Mouse (Mus musculus): ENCODE measurements around the gene Stambp. TPM values are rescaled to one million over a fixed set of nuclear protein-coding genes. Genes with fewer than 3 reads are reported as not detected.
A peak's percentile ranks its signal among the peaks of the same experiment; 100 is the strongest.

Gene Stambp
- total and polyA plus RNA-seq, 3 experiments, result 4.1 to 11.4 (median 4.6) TPM

GRCm38 (mm10) chr6:83512495-83512894 lies 60.0 kb downstream of the Stambp start:
- 0 out of 2 replicates have a peak, but pooled peaks have one; percentile 31 for TF ChIP-seq MXI1 (IDR thresholded peaks at IDR 0.05; ENCODE audit: low read depth, low read length)
- TF ChIP-seq CHD1 (IDR thresholded peaks at IDR 0.05; ENCODE audit: low read depth, low read length), result no peak
- TF ChIP-seq EP300 (IDR thresholded peaks at IDR 0.05; ENCODE audit: low read length), result no peak
- TF ChIP-seq TCF12 (IDR thresholded peaks at IDR 0.05; ENCODE audit: low read depth, low read length), result no peak
- no peak for TF ChIP-seq CHD2 (IDR thresholded peaks at IDR 0.05; ENCODE audit: low read length)
- peak; percentile 64 to 85 for TF ChIP-seq CTCF (conservative IDR thresholded peaks at IDR 0.05 in 1 of 2, IDR thresholded peaks at IDR 0.05 in 1 of 2; ENCODE audit: low read depth in 2 of 2, low read length in 2 of 2)
- no peak for TF ChIP-seq RCOR1 (conservative IDR thresholded peaks at IDR 0.05; ENCODE audit: low read depth, low read length)
- peak; percentile 69 for TF ChIP-seq ZC3H11A (IDR thresholded peaks at IDR 0.05; ENCODE audit: low read depth, low read length)
- no peak for TF ChIP-seq ETS1 (conservative IDR thresholded peaks at IDR 0.05; ENCODE audit: low read depth, low read length)
- TF ChIP-seq NRF1 (IDR thresholded peaks at IDR 0.05; ENCODE audit: low read depth, low read length), result no peak
- TF ChIP-seq E2F4 (IDR thresholded peaks at IDR 0.05; ENCODE audit: insufficient replicate concordance, low read depth, low read length), result no peak
- TF ChIP-seq KAT2A (IDR thresholded peaks at IDR 0.05; ENCODE audit: insufficient replicate concordance, low read length), result no peak
- TF ChIP-seq SMC3 (IDR thresholded peaks at IDR 0.05; ENCODE audit: low read depth, low read length), result peak; percentile 87
- no peak for TF ChIP-seq PAX5 (IDR thresholded peaks at IDR 0.05; ENCODE audit: low read length)
- TF ChIP-seq GABPA (IDR thresholded peaks at IDR 0.05; ENCODE audit: insufficient replicate concordance, low read depth, low read length), result no peak
- TF ChIP-seq RAD21 (IDR thresholded peaks at IDR 0.05; ENCODE audit: low read depth, low read length), result peak; percentile 80
- peak; percentile 94 for TF ChIP-seq MYC (IDR thresholded peaks at IDR 0.05; ENCODE audit: low read depth, low read length)
- 0 out of 2 replicates have a peak, but pooled peaks have one; percentile 16 for TF ChIP-seq JUND (conservative IDR thresholded peaks at IDR 0.05; ENCODE audit: low read depth, low read length)
- TF ChIP-seq MAFK (IDR thresholded peaks at IDR 0.05; ENCODE audit: insufficient replicate concordance, low read length), result no peak
- no peak for TF ChIP-seq ZKSCAN1 (IDR thresholded peaks at IDR 0.05; ENCODE audit: borderline replicate concordance, low read depth, low read length)
- TF ChIP-seq MEF2A (IDR thresholded peaks at IDR 0.05; ENCODE audit: borderline replicate concordance, low read depth, low read length), result no peak
- TF ChIP-seq BHLHE40 (IDR thresholded peaks at IDR 0.05; ENCODE audit: low read depth, low read length), result no peak
- TF ChIP-seq MAX (IDR thresholded peaks at IDR 0.05; ENCODE audit: low read length), result peak; percentile 61; the same call in 1 of the 2 replicates
- TF ChIP-seq ZMIZ1 (IDR thresholded peaks at IDR 0.05; ENCODE audit: low read depth, low read length), result no peak
- TF ChIP-seq IRF4 (IDR thresholded peaks at IDR 0.05; ENCODE audit: low read depth, low read length), result 0 out of 2 replicates have a peak, but pooled peaks have one; percentile 14
- no peak for TF ChIP-seq HCFC1 (IDR thresholded peaks at IDR 0.05; ENCODE audit: low read depth, low read length)
- TF ChIP-seq POLR2A (IDR thresholded peaks at IDR 0.05; ENCODE audit: low read depth, low read length), result no peak
- 0 out of 2 replicates have a peak, but pooled peaks have one; percentile 31 for TF ChIP-seq SIN3A (IDR thresholded peaks at IDR 0.05; ENCODE audit: low read length)
- dilution Hi-C loops (cut with MboI; ENCODE audit: extremely low pct_ligation_motif_present, extremely low pct_unique_long_range_greater_than_20kb, low sequenced_read_pairs) (no loop called here), in situ Hi-C loops (cut with MboI; ENCODE audit: low pct_ligation_motif_present, low pct_unique_long_range_greater_than_20kb, low sequenced_read_pairs) (no loop called here)
- no peak overlapping the region for H3K9ac ChIP-seq (ENCODE audit: insufficient read depth, low read depth)
- no peaks in the 10 kb centered on the region for H3K27me3 ChIP-seq (replicated peaks)
- no peaks in the 10 kb centered on the region for H3K79me2 ChIP-seq (replicated peaks; ENCODE audit: control insufficient read depth, extremely low read depth, insufficient read depth, poor library complexity, severe bottlenecking)
- no peaks in the 10 kb centered on the region for H3K36me3 ChIP-seq (replicated peaks in 1 of 2; ENCODE audit: control insufficient read depth in 1 of 2, insufficient read depth in 1 of 2, low read length in 1 of 2)
- H3K4me2 ChIP-seq (ENCODE audit: insufficient read depth, low read depth, poor library complexity, severe bottlenecking), result no peak overlapping the region
- no peak overlapping the region for H3K27ac ChIP-seq (ENCODE audit: insufficient read depth, low read depth)
- no peak overlapping the region for H3K4me3 ChIP-seq (replicated peaks in 1 of 3; ENCODE audit: low read depth in 2 of 3, low read length in 2 of 3, poor library complexity in 1 of 3)
- no peaks in the 10 kb centered on the region for H3K9me3 ChIP-seq (replicated peaks; ENCODE audit: low read length)
- peaks cover 5 to 12% of the 10 kb centered on the region in 2 experiments for H3K4me1 ChIP-seq (ENCODE audit: control insufficient read depth in 1 of 2, insufficient read depth in 2 of 2)
- peak; percentile 75 for DNase-seq (ENCODE audit: extremely low read depth)

Data from CH12.LX (cell line).